Mouse (Mus musculus) stomach, embryonic 15.5 days (tissue): ENCODE data around the gene Dlg4. TPM values are rescaled to one million over a fixed set of nuclear protein-coding genes. Genes with fewer than 3 reads are reported as not detected.
"Not testable (repeated sequence)": the region's sequence is repeated elsewhere in the genome, so short reads cannot be mapped to it uniquely, and the experiment has no call there.

ENCODE experiments used
- ATAC-seq: fragments of 200-750 bp; cut with Nextera tagmentation; 2 replicates; pipeline ENCODE4 v1.8.0; 2017; ENCODE audit warnings: low read depth, moderate number of reproducible peaks, moderate TSS enrichment; ENCODE audit not compliant: insufficient read depth, low FRiP score
- H3K27ac ChIP-seq: fragments of 300-500 bp; sonication (generic); 2 replicates; pipeline ENCODE4 v1.5.1; 2015; ENCODE audit warnings: mild to moderate bottlenecking, inconsistent platforms
- H3K27me3 ChIP-seq: fragments of 300-500 bp; sonication (generic); replicated peaks from 2 replicates; pipeline ENCODE4 v1.6.1; 2015; ENCODE audit warnings: inconsistent platforms
- H3K36me3 ChIP-seq: fragments of 300-500 bp; sonication (generic); 2 replicates; pipeline ENCODE4 v1.6.1; 2015; ENCODE audit warnings: inconsistent platforms
- H3K4me1 ChIP-seq: fragments of 300-500 bp; sonication (generic); 2 replicates; pipeline ENCODE4 v1.6.1; 2015; ENCODE audit warnings: inconsistent platforms
- H3K4me2 ChIP-seq: fragments of 300-500 bp; sonication (generic); 2 replicates; pipeline ENCODE4 v1.6.1; 2015; ENCODE audit warnings: mild to moderate bottlenecking, inconsistent platforms
- H3K4me3 ChIP-seq: fragments of 300-500 bp; sonication (generic); replicated peaks from 2 replicates; pipeline ENCODE4 v1.5.1; 2015; ENCODE audit warnings: inconsistent platforms
- H3K9ac ChIP-seq: fragments of 300-500 bp; sonication (generic); 2 replicates; pipeline ENCODE4 v1.6.1; 2015; ENCODE audit warnings: inconsistent platforms
- H3K9me3 ChIP-seq: fragments of 300-500 bp; sonication (generic); 2 replicates; pipeline ENCODE4 v1.6.1; 2016; ENCODE audit warnings: inconsistent platforms
- WGBS: fragments of 180-500 bp; shearing (Covaris S2); methylation state at CpG from one replicate; pipeline ENCODE4 v1.1.7; 2015; 5-methylcytosine and 5-hydroxymethylcytosine counted together
- polyA plus RNA-seq: library from polyadenylated mRNA; unstranded; fragments of >200 nt; fragmentation: Nextera tagmentation; extraction: Ambion mirVana; gene quantifications from 2 replicates; pipeline ENCODE4 v1.2.1, GENCODE M21; 2015

Dlg4 gene
- polyA plus RNA-seq, 1 experiment from 2014 or later = 8.2 TPM

DNA sequence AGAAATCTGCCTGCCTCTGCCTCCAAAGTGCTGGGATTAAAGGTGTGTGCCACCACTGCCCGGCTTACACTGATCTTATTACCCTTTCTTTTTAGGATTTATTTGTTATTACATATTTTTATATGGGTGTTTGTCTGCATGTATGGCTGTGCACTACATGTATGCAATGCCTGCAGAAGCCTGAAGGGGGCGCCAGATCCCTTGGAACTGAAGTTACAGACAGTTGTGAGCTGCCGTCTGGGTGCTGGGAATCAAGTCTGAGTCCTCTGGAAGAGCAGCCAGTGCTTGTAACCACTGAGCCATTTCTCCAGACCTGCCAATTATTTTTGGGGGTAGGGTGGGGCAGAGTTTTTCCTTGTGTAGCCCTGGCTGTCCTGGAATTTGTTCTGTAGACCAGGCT lies 46.3 kb downstream of the Dlg4 start:
- H3K4me2 ChIP-seq = no peak overlapping the region

DNA sequence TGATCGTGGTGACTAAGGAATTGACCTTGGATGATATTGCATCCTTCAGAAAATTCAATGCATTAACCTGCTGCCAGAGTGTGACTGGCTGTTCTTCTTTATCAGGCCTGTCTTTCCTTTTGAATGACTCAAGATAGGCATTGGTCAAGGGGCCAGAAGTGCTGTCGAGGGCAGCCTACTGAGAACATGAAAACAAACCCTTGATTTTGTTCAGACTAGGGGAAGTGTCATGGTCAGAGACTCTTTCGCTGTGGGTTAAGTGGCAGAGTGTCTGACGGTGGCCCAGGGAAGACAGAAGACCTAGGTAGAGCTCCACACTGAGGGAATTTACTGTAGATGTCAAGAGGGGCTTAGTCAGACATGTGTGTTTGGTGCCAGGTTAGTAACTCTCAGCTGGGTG lies 50.0 kb downstream of the Dlg4 start:
- ATAC-seq = no peak

More for the DNA sequence above, 46.3 kb downstream of the Dlg4 start:
- Histone ChIP-seq H3K4me1 (no peaks in the 10 kb centered on the region), H3K27ac (no peak overlapping the region), H3K36me3 (no peaks in the 10 kb centered on the region), H3K9me3 (no peaks in the 10 kb centered on the region), H3K9ac (no peak overlapping the region), H3K27me3 (no peaks in the 10 kb centered on the region; the same call in 1 of the 2 replicates), H3K4me3 (no peak overlapping the region)
- WGBS = 72% methylated on average over 3 of the region's 3 CpGs
- no peak for ATAC-seq

DNA sequence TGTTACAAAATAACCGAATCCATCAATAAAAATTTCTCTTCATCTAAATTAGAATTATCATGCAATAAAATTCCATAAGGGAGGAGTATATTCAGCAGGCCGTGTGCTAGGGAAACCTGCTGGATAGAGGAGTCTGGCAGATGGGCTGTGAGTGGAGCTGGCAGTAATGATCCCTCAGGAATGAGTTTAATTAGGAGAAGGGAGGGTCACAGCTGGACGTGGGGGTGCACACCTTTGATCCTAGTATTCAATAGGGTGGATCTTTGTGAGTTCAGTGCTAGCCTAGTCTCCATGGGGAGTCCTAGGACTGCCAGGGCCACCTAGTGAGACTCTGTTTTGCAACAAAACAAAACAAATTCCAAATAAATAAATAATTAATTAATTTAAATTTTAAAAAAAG lies 51.5 kb downstream of the Dlg4 start:
- no peaks in the 10 kb centered on the region for H3K27me3 ChIP-seq
- no peak overlapping the region for H3K4me3 ChIP-seq
- 53% methylated on average over 3 of the region's 3 CpGs for WGBS
- H3K9ac ChIP-seq = no peak overlapping the region
- no peak overlapping the region for H3K27ac ChIP-seq
- ATAC-seq = no peak
- no peak overlapping the region for H3K4me2 ChIP-seq
- no peaks in the 10 kb centered on the region for H3K9me3 ChIP-seq
- no peaks in the 10 kb centered on the region for H3K4me1 ChIP-seq
- no peaks in the 10 kb centered on the region for H3K36me3 ChIP-seq

More for the DNA sequence above, 50.0 kb downstream of the Dlg4 start:
- Histone ChIP-seq H3K9me3 (no peaks in the 10 kb centered on the region), H3K4me1 (no peaks in the 10 kb centered on the region), H3K4me3 (no peak overlapping the region), H3K27me3 (no peaks in the 10 kb centered on the region), H3K27ac (no peak overlapping the region), H3K36me3 (no peaks in the 10 kb centered on the region), H3K4me2 (no peak overlapping the region), H3K9ac (no peak overlapping the region)
- 72% methylated on average over 4 of the region's 4 CpGs for WGBS

DNA sequence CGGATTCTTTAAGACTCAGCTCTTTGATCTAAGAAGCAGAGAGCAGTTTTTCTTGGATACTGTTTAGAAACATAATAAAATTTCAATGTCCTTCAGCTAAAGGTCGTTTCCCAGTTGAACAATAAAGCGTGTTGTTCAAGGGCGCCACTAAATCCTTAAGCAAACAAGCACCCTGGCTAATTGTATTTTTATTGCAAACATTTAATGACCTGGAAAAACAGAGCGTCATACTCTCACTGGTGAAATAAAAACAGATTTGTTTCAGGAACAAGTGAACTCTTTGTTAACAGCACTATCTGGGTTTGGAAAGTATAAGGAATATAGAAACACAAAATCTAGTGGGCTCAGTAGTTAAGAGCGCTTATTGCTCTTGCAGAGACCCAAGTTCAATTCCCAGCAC lies 53.3 kb downstream of the Dlg4 start:
- Histone ChIP-seq H3K4me3 (no peak overlapping the region), H3K4me1 (no peaks in the 10 kb centered on the region), H3K9me3 (no peaks in the 10 kb centered on the region), H3K27ac (no peak overlapping the region), H3K9ac (no peak overlapping the region), H3K4me2 (no peak overlapping the region), H3K27me3 (no peaks in the 10 kb centered on the region), H3K36me3 (no peaks in the 10 kb centered on the region)
- ATAC-seq = no peak
- WGBS = 70% methylated on average over 6 of the region's 6 CpGs

DNA sequence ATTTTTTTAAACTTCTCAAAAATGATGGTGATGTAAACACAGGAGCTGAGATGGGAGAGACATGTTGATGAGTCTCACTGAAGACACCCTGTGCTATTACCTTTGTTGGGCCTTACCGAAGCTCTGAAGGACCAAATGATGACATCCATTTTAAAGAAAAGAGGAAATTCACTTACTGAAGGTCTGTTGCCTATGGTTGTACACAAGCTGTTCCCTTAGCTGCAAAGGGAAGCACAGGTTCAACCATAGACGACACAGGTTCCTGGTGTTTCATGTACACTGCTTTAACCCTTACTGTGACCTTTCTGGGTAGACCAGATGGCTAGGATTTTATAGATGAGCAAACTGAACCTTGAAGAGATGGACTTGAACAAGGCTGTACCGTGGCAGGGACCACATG lies 53.9 kb downstream of the Dlg4 start:
- H3K27ac ChIP-seq, H3K4me2 ChIP-seq, H3K9me3 ChIP-seq, H3K4me3 ChIP-seq, H3K9ac ChIP-seq, H3K4me1 ChIP-seq, H3K27me3 ChIP-seq, ATAC-seq, H3K36me3 ChIP-seq: not testable (repeated sequence)
- 66% methylated on average over 3 of the region's 3 CpGs for WGBS

DNA sequence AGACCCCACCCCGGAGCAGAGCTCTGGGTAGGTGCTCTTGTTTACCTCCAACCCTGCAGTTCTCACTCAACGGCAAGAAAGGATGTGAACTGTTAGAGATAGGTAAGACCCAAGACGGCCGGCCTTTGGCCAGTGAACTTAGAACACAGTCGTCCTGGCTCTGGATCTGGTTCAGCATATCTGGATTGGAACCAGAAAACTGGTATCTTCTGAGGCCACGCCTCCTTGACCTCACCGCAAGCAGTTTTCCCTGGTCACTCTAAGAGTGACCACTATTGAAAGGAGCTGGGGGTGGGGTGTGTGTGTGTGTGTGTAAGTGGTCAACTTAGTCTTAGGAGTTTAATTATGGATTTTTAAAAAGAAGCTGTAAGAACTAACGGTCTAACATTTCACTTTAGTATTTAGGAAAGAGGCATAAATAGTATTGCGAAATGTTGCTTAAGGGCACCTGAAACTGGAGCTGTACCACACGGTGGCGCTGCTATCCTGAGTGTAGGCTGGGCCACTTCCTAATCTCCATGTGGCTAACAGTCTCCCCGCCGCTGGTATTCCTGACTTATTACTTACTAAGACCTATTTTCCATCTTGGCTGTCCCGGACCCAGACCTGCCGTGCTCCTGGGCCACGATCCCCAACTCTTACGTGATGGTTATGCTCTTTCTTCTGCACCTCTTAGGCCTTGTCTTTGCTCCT lies 57.8 kb downstream of the Dlg4 start:
- Histone ChIP-seq H3K36me3 (no peaks in the 10 kb centered on the region), H3K9me3 (no peaks in the 10 kb centered on the region), H3K9ac (no peak overlapping the region), H3K27ac (no peak overlapping the region), H3K4me2 (0 out of 2 replicates have a peak overlapping the region, but pooled peaks have one; percentile 26), H3K27me3 (no peaks in the 10 kb centered on the region), H3K4me1 (no peaks in the 10 kb centered on the region), H3K4me3 (no peak overlapping the region)
- 33% methylated on average over 17 of the region's 17 CpGs for WGBS
- no peak; the same call in 1 of the 2 replicates for ATAC-seq

DNA sequence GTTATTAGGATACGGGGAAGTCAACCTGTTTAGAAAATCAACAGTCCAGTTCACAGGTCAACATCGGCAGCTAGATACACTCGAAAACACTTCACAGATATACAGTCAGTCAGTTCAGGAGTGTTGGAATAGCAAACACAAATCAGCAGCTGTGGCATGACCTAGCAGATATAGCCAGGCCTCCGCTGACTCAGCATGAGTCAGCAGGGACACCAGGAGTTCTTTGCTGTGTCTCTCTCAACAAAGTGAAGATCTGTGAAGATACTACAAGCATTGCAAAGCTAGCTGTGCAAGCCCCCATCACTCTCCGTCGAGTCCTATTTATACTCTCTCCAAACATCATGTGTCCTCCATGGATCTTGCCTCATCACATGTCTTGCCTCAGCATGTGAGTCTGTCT lies 58.8 kb downstream of the Dlg4 start:
- Histone ChIP-seq H3K4me1 (no peaks in the 10 kb centered on the region), H3K27me3 (no peaks in the 10 kb centered on the region), H3K9me3 (no peaks in the 10 kb centered on the region), H3K9ac (no peak overlapping the region), H3K4me3 (no peak overlapping the region), H3K36me3 (no peaks in the 10 kb centered on the region), H3K4me2 (no peak overlapping the region), H3K27ac (no peak overlapping the region)
- peak; percentile 56; the same call in 1 of the 2 replicates for ATAC-seq
- 76% methylated on average over 6 of the region's 6 CpGs for WGBS

DNA sequence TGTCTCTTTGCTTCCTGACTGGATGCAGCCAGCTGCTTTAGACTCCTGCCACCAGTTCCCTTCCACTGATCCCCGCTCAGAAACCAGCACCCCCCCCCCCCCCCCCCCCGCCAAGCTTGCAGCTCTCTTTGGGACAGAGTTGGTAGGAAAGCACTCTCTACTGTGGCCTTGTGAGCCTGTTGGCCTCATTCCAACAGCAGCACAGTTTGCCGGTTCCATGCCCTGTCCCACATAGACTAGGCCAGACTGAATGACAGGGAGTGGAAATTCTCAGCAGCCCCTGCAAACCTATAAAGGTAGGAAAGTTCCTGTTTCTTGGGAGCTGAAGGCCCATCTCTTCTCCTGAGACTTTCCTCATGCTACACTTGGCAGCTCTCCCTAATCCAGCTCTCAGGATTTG lies 60.7 kb downstream of the Dlg4 start:
- WGBS = 58% methylated on average over 3 of the region's 3 CpGs
- Histone ChIP-seq H3K4me1 (no peaks in the 10 kb centered on the region), H3K27me3 (no peaks in the 10 kb centered on the region), H3K9ac (no peak overlapping the region), H3K36me3 (no peaks in the 10 kb centered on the region), H3K4me3 (no peak overlapping the region), H3K27ac (no peak overlapping the region), H3K9me3 (no peaks in the 10 kb centered on the region), H3K4me2 (no peak overlapping the region)
- no peak for ATAC-seq

DNA sequence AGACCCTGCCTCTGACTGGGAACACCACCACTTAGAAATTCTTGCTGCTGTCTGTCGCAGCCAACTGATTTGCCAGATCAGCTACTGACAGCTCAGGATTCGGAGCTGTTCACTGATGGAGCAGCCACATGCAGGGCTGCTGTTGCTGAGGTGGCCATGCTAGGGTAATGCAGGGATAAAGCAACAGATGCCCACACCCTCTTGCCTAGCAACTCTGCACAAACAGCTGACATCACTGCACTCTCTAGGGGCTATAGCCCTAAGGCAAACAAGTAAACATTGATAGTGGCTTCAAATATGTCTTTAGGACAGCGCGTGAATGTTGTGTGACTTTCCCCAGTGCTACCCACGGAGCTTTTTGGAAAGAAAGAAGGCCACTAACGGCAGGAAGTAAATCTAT lies 62.4 kb downstream of the Dlg4 start:
- Histone ChIP-seq H3K27me3 (no peaks in the 10 kb centered on the region), H3K4me1 (no peaks in the 10 kb centered on the region), H3K4me3 (no peak overlapping the region), H3K27ac (no peak overlapping the region), H3K9ac (no peak overlapping the region), H3K36me3 (no peaks in the 10 kb centered on the region), H3K9me3 (no peaks in the 10 kb centered on the region), H3K4me2 (no peak overlapping the region)
- no peak for ATAC-seq
- 49% methylated on average over 6 of the region's 6 CpGs for WGBS

DNA sequence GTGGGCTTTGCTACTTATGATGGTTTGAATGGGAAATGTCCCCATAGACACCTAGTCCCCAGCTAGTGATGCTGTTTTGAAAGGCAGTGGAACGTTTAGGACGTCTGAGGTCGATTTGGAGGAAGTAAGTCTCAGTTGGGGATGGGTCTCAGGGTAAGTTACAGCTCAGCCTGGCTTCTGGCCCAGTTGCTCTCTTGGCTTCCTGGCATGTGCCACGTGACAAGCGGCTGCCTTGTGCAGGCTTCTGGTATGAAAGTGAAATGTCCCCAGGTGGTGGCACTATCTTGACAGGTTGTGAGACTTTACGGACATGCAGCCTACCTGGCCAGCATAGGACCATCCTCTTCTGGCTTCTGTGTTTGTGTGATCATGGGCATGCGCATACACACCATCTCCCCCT lies 63.2 kb downstream of the Dlg4 start:
- WGBS = 69% methylated on average over 7 of the region's 7 CpGs
- no peaks in the 10 kb centered on the region for H3K9me3 ChIP-seq
- H3K4me1 ChIP-seq = no peaks in the 10 kb centered on the region
- H3K27me3 ChIP-seq = no peaks in the 10 kb centered on the region
- no peak overlapping the region for H3K9ac ChIP-seq
- no peak overlapping the region for H3K4me3 ChIP-seq
- no peaks in the 10 kb centered on the region for H3K36me3 ChIP-seq
- H3K27ac ChIP-seq = no peak overlapping the region
- no peak overlapping the region for H3K4me2 ChIP-seq
- ATAC-seq = no peak

DNA sequence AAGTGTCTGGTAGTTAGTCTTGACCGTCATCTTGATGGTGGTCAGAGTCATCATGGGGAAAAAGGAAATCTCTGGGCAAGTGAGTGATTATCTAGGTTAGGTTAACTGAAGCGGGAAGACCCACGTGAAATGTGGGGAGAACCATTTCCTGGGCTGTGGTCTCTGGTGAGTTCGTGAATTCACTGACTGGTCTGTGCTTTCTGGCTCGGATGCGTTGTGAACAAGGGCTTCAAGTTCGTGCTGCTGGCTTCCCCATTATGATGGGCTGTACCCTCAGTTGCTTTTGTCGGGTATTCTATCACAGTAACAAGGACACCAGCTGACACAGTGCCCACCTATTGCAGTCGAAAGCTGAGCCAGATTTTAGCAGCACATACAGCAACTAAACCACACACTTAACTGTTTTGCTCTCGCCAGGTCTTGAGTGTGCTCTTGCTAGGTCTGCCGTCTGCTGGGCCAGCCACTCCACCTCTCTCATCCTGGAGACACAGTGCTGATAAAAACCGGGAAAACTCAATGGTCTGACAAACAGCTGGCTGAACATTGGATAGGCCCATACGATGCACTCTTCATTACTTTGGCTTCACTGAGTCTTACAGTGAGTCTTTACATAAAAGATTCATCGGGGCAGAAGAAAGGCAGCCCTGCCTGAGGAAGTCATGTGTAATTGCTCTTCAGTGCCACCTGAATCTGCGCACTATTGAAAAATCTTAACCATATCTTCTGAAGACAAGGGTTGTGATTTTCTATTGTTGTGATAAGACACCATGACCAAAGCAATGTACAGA lies 64.3 kb downstream of the Dlg4 start:
- Histone ChIP-seq H3K4me2 (no peak overlapping the region), H3K36me3 (no peaks in the 10 kb centered on the region), H3K9ac (no peak overlapping the region), H3K9me3 (no peaks in the 10 kb centered on the region), H3K27me3 (no peaks in the 10 kb centered on the region), H3K27ac (no peak overlapping the region), H3K4me3 (no peak overlapping the region), H3K4me1 (no peaks in the 10 kb centered on the region)
- WGBS = 81% methylated on average over 15 of the region's 15 CpGs
- ATAC-seq = no peak

DNA sequence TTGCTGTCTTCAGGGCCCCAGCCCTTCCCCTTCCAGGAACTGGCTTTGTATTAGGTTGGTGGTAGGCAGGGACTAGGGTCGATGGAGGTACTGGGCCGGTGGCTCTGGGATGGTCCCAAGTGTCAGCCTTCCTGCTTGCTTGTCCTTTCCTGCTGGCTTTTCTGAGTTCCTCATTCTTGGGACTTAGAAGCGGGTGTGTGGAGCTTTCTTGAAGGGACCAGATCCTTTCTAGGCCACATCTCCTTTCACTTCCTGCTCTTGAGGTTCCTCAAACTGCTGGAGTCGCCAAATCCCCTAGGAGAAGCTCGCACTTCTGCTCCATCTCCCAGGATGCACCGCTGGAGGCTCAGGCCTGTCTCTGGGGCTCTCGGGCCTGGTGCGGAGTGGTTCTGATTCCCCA lies 67.8 kb downstream of the Dlg4 start:
- Histone ChIP-seq H3K27ac (no peak overlapping the region), H3K9me3 (no peaks in the 10 kb centered on the region), H3K4me1 (no peaks in the 10 kb centered on the region), H3K36me3 (no peaks in the 10 kb centered on the region), H3K4me2 (no peak overlapping the region), H3K9ac (no peak overlapping the region), H3K4me3 (no peak overlapping the region), H3K27me3 (no peaks in the 10 kb centered on the region)
- ATAC-seq = no peak
- whole genome bisulfite sequencing = 85% methylated on average over 8 of the region's 8 CpGs
